Mouse (Mus musculus): ENCODE results near the gene Chrdl2. TPM values are rescaled to one million over a fixed set of nuclear protein-coding genes. Genes with fewer than 3 reads are reported as not detected.
A peak's percentile ranks its signal among the peaks of the same experiment; 100 is the strongest.
"Not testable (repeated sequence)": the region's sequence is repeated elsewhere in the genome, so short reads cannot be mapped to it uniquely, and the experiment has no call there.

Chrdl2 gene
- polyA plus RNA-seq (2016; fragmentation: Nextera tagmentation; extraction: Ambion mirVana), result 0.11 and 0.30 TPM in 2 replicates

GRCm38 (mm10) chr7:100005790-100006189 is at the start of gene Chrdl2:
Gene Chrdl2, plus strand, starts transcription at chr7:100006172.
- no peak for ATAC-seq
- peaks cover 83% of the 10 kb centered on the region for H3K27me3 ChIP-seq (replicated peaks)
- H3K4me3 ChIP-seq, result peak within 1 kb of the TSS; percentile 41
- H3K27ac ChIP-seq, result no peak within 1 kb of the TSS
- H3K9me3 ChIP-seq (replicated peaks), result no peaks in the 10 kb centered on the region
- H3K9ac ChIP-seq, result no peak within 1 kb of the TSS
- 1% methylated on average over 44 of the region's 44 CpGs for WGBS (ENCODE audit: insufficient replicate concordance)
- H3K4me1 ChIP-seq, result no peaks in the 10 kb centered on the region
- H3K36me3 ChIP-seq, result no peaks in the 10 kb centered on the region
- H3K4me2 ChIP-seq, result peak within 1 kb of the TSS; percentile 59

DNA sequence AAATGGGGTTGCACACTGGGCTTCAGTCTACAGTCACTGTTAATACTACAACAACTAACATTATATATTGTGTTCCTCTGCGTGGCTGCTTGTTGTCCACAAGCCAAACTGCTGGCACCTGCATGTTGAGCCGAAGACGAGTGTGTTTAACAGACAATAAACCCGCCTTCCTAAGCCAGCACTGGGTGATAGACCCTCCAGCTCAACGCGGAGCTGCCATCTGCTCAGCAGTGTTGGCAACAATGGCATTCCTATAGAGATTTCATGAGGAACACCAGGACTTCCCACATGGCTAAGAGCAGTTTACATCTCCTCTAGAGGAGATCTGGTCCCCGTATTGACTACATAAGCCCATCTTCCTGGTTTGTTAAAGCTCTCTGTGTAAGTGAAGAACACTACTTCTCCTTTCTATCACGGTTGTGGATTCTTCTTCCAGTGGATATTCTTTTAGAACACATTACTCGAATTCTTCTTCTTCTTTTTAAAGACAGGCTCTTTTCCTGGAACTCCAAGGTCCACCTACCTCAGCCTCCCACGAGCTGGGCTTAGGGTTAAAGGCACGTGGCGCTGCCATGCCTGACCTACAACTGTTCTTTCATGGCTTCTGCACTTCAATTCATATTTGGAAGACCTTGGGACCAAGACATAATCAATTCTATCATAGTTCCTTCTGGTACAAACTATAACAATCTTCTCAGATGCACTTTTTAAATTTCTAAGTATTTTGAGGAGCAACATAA is 48.6 kb upstream of the Chrdl2 start:
- Histone ChIP-seq H3K27me3 (replicated peaks) (no peaks in the 10 kb centered on the region), H3K4me3 (no peak overlapping the region), H3K27ac (no peak overlapping the region), H3K36me3 (peaks cover 10% of the 10 kb centered on the region; the same call in 1 of the 2 replicates), H3K9ac (no peak overlapping the region), H3K9me3 (replicated peaks) (no peaks in the 10 kb centered on the region), H3K4me2 (no peak overlapping the region), H3K4me1 (peaks cover 18% of the 10 kb centered on the region)
- no peak for ATAC-seq
- WGBS (ENCODE audit: insufficient replicate concordance), result 53% methylated on average over 12 of the region's 12 CpGs

DNA sequence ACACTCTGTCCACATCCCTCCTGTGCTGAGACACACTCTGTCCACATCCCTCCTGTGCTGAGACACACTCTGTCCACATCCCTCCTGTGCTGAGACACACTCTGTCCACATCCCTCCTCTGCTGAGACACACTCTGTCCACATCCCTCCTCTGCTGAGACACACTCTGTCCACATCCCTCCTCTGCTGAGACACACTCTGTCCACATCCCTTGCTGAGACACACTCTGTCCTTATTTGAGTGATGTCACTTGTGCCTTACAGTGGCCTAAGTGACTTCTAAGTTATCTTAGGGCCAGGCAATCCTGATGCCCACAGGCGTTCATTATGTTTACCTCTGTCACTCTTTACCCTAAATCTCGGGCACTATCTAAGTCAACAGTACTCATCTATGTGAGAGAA is 45.4 kb upstream of the Chrdl2 start:
- H3K4me1 ChIP-seq, result peaks cover 37% of the 10 kb centered on the region
- not testable (repeated sequence) for H3K27ac ChIP-seq; ATAC-seq; H3K4me2 ChIP-seq; H3K4me3 ChIP-seq; H3K36me3 ChIP-seq; H3K9me3 ChIP-seq (replicated peaks); H3K9ac ChIP-seq; H3K27me3 ChIP-seq (replicated peaks)
- 56% methylated on average over 2 of the region's 2 CpGs for WGBS (ENCODE audit: insufficient replicate concordance)

DNA sequence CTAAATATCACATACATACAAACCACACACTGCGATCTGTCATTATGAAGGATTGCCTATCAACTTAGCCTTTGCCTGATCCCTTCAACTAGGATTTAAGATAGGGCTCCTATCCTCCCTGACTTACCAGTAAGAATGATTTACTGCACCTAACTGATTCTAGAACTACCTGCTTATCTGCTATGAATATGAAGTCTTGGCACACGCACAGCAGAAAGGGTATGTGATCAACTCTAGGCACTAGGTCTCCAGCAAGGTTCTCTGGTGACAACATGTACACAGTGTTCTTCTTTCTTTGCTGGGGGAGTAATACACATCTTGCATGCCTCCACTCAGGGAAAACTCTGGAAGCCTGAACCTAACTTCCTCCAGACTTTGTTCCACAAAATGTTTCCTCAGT is 44.5 kb upstream of the Chrdl2 start:
- no peak overlapping the region for H3K9ac ChIP-seq
- ATAC-seq, result no peak
- no peaks in the 10 kb centered on the region for H3K9me3 ChIP-seq (replicated peaks)
- H3K4me2 ChIP-seq, result no peak overlapping the region
- no peak overlapping the region for H3K4me3 ChIP-seq
- H3K4me1 ChIP-seq, result peaks cover 43% of the 10 kb centered on the region
- 50% methylated on average over 2 of the region's 2 CpGs for WGBS (ENCODE audit: insufficient replicate concordance)
- H3K27me3 ChIP-seq (replicated peaks), result no peaks in the 10 kb centered on the region
- no peak overlapping the region for H3K27ac ChIP-seq
- no peaks in the 10 kb centered on the region for H3K36me3 ChIP-seq

GRCm38 (mm10) chr7:99962536-99963236 is 43.3 kb upstream of the Chrdl2 start:
- H3K4me2 ChIP-seq, result no peak overlapping the region
- H3K9me3 ChIP-seq (replicated peaks), result no peaks in the 10 kb centered on the region
- H3K36me3 ChIP-seq, result no peaks in the 10 kb centered on the region
- 0 out of 2 replicates have a peak overlapping the region, but pooled peaks have one; percentile 23 for H3K27ac ChIP-seq
- no peak overlapping the region for H3K9ac ChIP-seq
- H3K27me3 ChIP-seq (replicated peaks), result no peaks in the 10 kb centered on the region
- ATAC-seq, result no peak
- H3K4me3 ChIP-seq, result no peak overlapping the region
- WGBS (ENCODE audit: insufficient replicate concordance), result 23% methylated on average over 8 of the region's 8 CpGs
- H3K4me1 ChIP-seq, result peaks cover 43% of the 10 kb centered on the region

- Histone ChIP-seq H3K36me3 (no peaks in the 10 kb centered on the region), H3K27ac (no peak overlapping the region), H3K4me2 (no peak overlapping the region), H3K4me3 (no peak overlapping the region), H3K4me1 (peaks cover 43% of the 10 kb centered on the region), H3K9me3 (replicated peaks) (no peaks in the 10 kb centered on the region), H3K27me3 (replicated peaks) (no peaks in the 10 kb centered on the region), H3K9ac (no peak overlapping the region)
- 58% methylated on average over 3 of the region's 3 CpGs for WGBS (ENCODE audit: insufficient replicate concordance)
- ATAC-seq, result no peak
Measured at GRCm38 (mm10) chr7:99963237-99963860, 42.6 kb upstream of the Chrdl2 start.

- no peaks in the 10 kb centered on the region for H3K27me3 ChIP-seq (replicated peaks)
- peaks cover 43% of the 10 kb centered on the region for H3K4me1 ChIP-seq
- no peak overlapping the region for H3K9ac ChIP-seq
- no peaks in the 10 kb centered on the region for H3K9me3 ChIP-seq (replicated peaks)
- H3K4me2 ChIP-seq, result no peak overlapping the region
- H3K36me3 ChIP-seq, result no peaks in the 10 kb centered on the region
- no peak for ATAC-seq
- 51% methylated on average over 9 of the region's 9 CpGs for WGBS (ENCODE audit: insufficient replicate concordance)
- peak overlapping the region; percentile 32; the same call in 1 of the 2 replicates for H3K27ac ChIP-seq
- H3K4me3 ChIP-seq, result no peak overlapping the region
Measured at GRCm38 (mm10) chr7:99965020-99965841, 40.7 kb upstream of the Chrdl2 start.

DNA sequence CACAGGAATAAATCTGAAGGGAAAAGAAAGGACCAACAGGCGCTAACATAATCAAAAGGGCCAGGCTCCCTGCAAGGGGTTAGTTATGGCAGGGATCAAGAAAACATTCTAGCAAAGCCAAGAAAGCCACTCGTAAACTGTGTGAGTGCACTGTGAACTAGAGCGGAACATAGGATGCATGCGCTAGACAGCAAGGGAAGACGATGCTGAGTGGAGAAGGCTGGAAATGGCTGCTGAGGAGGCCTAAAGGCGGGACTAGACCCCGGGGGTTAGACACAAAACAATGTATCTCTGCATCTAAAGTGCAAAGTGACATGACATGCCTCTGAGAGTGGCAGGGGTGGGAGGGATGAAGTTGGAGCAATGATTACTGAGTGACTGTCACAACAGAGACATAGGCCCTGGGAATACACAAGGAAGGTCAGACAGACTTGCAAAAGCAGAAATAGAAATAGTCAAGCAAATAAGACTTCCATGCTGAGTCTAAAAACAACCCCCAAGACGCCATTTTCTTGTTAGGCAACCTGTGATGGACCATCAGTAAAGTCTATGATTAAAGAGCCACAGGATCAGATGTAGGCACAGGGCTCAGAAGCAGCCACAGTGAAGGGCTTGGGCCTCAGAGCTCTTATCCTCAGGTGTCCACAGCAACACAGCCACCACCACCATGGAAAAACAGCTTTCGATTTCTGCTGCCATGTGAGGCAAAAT is 39.8 kb upstream of the Chrdl2 start:
- H3K4me2 ChIP-seq, result no peak overlapping the region
- no peak for ATAC-seq
- peaks cover 41% of the 10 kb centered on the region for H3K4me1 ChIP-seq
- no peak overlapping the region for H3K4me3 ChIP-seq
- H3K36me3 ChIP-seq, result no peaks in the 10 kb centered on the region
- H3K27me3 ChIP-seq (replicated peaks), result no peaks in the 10 kb centered on the region
- H3K9me3 ChIP-seq (replicated peaks), result no peaks in the 10 kb centered on the region
- 64% methylated on average over 9 of the region's 9 CpGs for WGBS (ENCODE audit: insufficient replicate concordance)
- no peak overlapping the region for H3K27ac ChIP-seq
- H3K9ac ChIP-seq, result no peak overlapping the region

GRCm38 (mm10) chr7:99969151-99969550 is 36.8 kb upstream of the Chrdl2 start:
- Histone ChIP-seq H3K27ac (no peak overlapping the region), H3K4me2 (no peak overlapping the region), H3K36me3 (no peaks in the 10 kb centered on the region), H3K27me3 (replicated peaks) (no peaks in the 10 kb centered on the region), H3K4me3 (no peak overlapping the region), H3K9me3 (replicated peaks) (no peaks in the 10 kb centered on the region), H3K4me1 (peaks cover 26% of the 10 kb centered on the region), H3K9ac (no peak overlapping the region)
- no peak for ATAC-seq
- 69% methylated on average over 4 of the region's 4 CpGs for WGBS (ENCODE audit: insufficient replicate concordance)

DNA sequence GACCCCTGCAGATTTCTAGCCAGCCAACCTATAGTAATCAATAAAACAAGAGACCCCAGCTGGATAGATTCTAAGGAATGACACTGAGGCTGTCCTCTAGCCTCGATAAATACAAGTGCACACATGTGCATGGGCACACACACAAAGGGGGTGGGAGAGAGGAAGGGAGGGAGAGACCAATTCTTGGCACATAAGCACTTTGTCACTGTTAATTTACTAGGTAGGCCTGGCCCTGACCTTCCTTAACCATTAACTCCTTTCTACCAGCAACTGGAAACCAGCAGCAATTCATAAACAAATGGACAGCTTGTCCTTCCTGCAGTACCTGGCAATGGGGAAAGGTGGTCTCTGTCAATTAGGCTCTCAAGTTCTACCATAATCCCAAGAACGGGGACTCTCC is 34.0 kb upstream of the Chrdl2 start:
- WGBS (ENCODE audit: insufficient replicate concordance), result 80% methylated on average over 2 of the region's 2 CpGs
- Histone ChIP-seq H3K4me1 (peaks cover 21% of the 10 kb centered on the region), H3K4me3 (no peak overlapping the region), H3K36me3 (no peaks in the 10 kb centered on the region), H3K9me3 (replicated peaks) (no peaks in the 10 kb centered on the region), H3K4me2 (no peak overlapping the region), H3K9ac (no peak overlapping the region), H3K27me3 (replicated peaks) (no peaks in the 10 kb centered on the region), H3K27ac (no peak overlapping the region)
- no peak for ATAC-seq

DNA sequence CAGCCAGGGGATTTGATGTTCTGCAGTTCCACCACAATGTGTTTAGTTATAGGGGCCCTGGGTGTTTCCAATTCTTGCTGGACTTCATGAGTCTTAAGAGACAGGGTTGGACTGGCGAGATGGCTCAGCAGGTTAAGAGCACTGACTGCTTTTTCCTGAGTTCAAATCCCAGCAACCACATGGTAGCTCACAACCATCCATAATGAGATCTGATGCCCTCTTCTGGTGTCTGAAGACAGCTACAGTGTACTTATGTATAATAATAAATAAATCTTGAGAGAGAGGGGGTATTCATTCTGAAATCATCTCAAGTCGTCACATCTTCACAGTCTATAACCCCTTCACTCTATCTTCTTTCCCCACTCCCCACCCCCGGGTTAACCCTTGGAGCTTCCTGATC is 33.1 kb upstream of the Chrdl2 start:
- peaks cover 24% of the 10 kb centered on the region for H3K4me1 ChIP-seq
- H3K4me3 ChIP-seq; H3K9ac ChIP-seq; ATAC-seq; H3K9me3 ChIP-seq (replicated peaks); H3K36me3 ChIP-seq; H3K27ac ChIP-seq; H3K27me3 ChIP-seq (replicated peaks); H3K4me2 ChIP-seq: not testable (repeated sequence)
- WGBS (ENCODE audit: insufficient replicate concordance), result 65% methylated on average over 3 of the region's 3 CpGs
